Mouse (Mus musculus) midbrain, postnatal 0 days (tissue): Measurements from ENCODE around the gene Tubgcp6. TPM values are rescaled to one million over a fixed set of nuclear protein-coding genes. Genes with fewer than 3 reads are reported as not detected.
A peak's percentile ranks its signal among the peaks of the same experiment; 100 is the strongest.

Experiments
- ATAC-seq: fragments of 200-750 bp; cut with Nextera tagmentation; 2 replicates; pipeline ENCODE4 v1.8.0; 2017; ENCODE audit warnings: moderate number of reproducible peaks, mild to moderate bottlenecking, moderate TSS enrichment, moderate library complexity; ENCODE audit not compliant: low FRiP score
- DNase-seq: peaks from one replicate; pipeline ENCODE4 v3.0.0-alpha.2; 2015; ENCODE audit warnings: low spot score
- H3K27ac ChIP-seq: fragments of 300-500 bp; sonication (generic); 2 replicates; pipeline ENCODE4 v1.5.1; 2014; ENCODE audit warnings: low read depth, mild to moderate bottlenecking, low read length, mixed read lengths
- H3K27me3 ChIP-seq: fragments of 300-500 bp; sonication (generic); 2 replicates; pipeline ENCODE4 v1.6.1; 2014; ENCODE audit warnings: low read length, control low read depth, mixed read lengths; ENCODE audit not compliant: insufficient read depth
- H3K36me3 ChIP-seq: fragments of 300-500 bp; sonication (generic); 2 replicates; pipeline ENCODE4 v1.6.1; 2014; ENCODE audit warnings: low read length, control low read depth, mixed read lengths; ENCODE audit not compliant: insufficient read depth
- H3K4me1 ChIP-seq: fragments of 300-500 bp; sonication (generic); 2 replicates; pipeline ENCODE4 v1.6.1; 2014; ENCODE audit warnings: mild to moderate bottlenecking, control low read depth, antibody characterized with exemption, low read length, mixed read lengths; ENCODE audit not compliant: insufficient read depth
- H3K4me2 ChIP-seq: fragments of 300-500 bp; sonication (generic); 2 replicates; pipeline ENCODE4 v1.6.1; 2014; ENCODE audit warnings: low read depth, mild to moderate bottlenecking, low read length, mixed read lengths; ENCODE audit not compliant: poor library complexity, severe bottlenecking
- H3K4me3 ChIP-seq: fragments of 300-500 bp; sonication (generic); 2 replicates; pipeline ENCODE4 v1.5.1; 2014; ENCODE audit warnings: low read depth, mild to moderate bottlenecking, low read length, moderate library complexity
- H3K9ac ChIP-seq: fragments of 300-500 bp; sonication (generic); replicated peaks from 2 replicates; pipeline ENCODE4 v1.6.1; 2014; ENCODE audit warnings: mild to moderate bottlenecking, low read length, moderate library complexity, mixed read lengths; ENCODE audit not compliant: poor library complexity, severe bottlenecking
- H3K9me3 ChIP-seq: fragments of 300-500 bp; sonication (generic); 2 replicates; pipeline ENCODE4 v1.6.1; 2016; ENCODE audit warnings: low read length, control low read depth
- CTCF ChIP-seq: IDR thresholded peaks from 2 replicates; pipeline ENCODE4 v1.5.1; 2016; ENCODE audit warnings: antibody characterized with exemption, mild to moderate bottlenecking
- WGBS: fragments of 180-500 bp; shearing (Covaris S2); extraction: QIAGEN DNeasy Blood & Tissue Kit; methylation state at CpG from one replicate; pipeline ENCODE4 v1.1.7; 2014; 5-methylcytosine and 5-hydroxymethylcytosine counted together
- polyA plus RNA-seq: library from polyadenylated mRNA; unstranded; fragments of >200 nt; fragmentation: Nextera tagmentation; extraction: Ambion mirVana; gene quantifications from 2 replicates; pipeline ENCODE4 v1.2.1, GENCODE M21; 2015
- total RNA-seq: library from RNA; depleted of rRNA; stranded (reverse); fragments of >200 nt; gene quantifications from 2 replicates; pipeline ENCODE4 v1.2.3, GENCODE M21; 2014

Gene Tubgcp6
- total and polyA plus RNA-seq, 2 experiments from 2014 or later = 11.0 to 46.1 TPM

- no peaks in the 10 kb centered on the region for H3K27me3 ChIP-seq
- peaks cover 25% of the 10 kb centered on the region for H3K4me1 ChIP-seq
- peak; percentile 33; the same call in 1 of the 2 replicates for ATAC-seq
- no peaks in the 10 kb centered on the region for H3K36me3 ChIP-seq
- H3K4me2 ChIP-seq = peak overlapping the region; percentile 93
- WGBS = under 1% methylated on average over 26 of the region's 27 CpGs
- H3K4me3 ChIP-seq = peak overlapping the region; percentile 70
- H3K9me3 ChIP-seq = no peaks in the 10 kb centered on the region
- H3K9ac ChIP-seq = peak overlapping the region; percentile 60
- peak; percentile 20 for TF ChIP-seq CTCF
- DNase-seq = peak; percentile 46
- peak overlapping the region; percentile 55 for H3K27ac ChIP-seq
Measured at GRCm38 (mm10) chr15:89146537-89146936, 23.6 kb upstream of the Tubgcp6 start.

- Histone ChIP-seq H3K27me3 (no peaks in the 10 kb centered on the region), H3K36me3 (no peaks in the 10 kb centered on the region), H3K4me1 (peaks cover 25% of the 10 kb centered on the region), H3K9me3 (no peaks in the 10 kb centered on the region), H3K9ac (peak overlapping the region; percentile 60; the same call in 1 of the 2 replicates), H3K4me3 (peak overlapping the region; percentile 70; the same call in 1 of the 2 replicates), H3K4me2 (peak overlapping the region; percentile 93), H3K27ac (no peak overlapping the region)
- no peak for TF ChIP-seq CTCF
- ATAC-seq = peak; percentile 4; the same call in 1 of the 2 replicates
- 82% methylated on average over 24 of the region's 24 CpGs for WGBS
- DNase-seq = no peak
Measured at GRCm38 (mm10) chr15:89145813-89146350, 23.0 kb upstream of the Tubgcp6 start.

GRCm38 (mm10) chr15:89144965-89145364 is 22.1 kb upstream of the Tubgcp6 start:
- WGBS = 91% methylated on average over 11 of the region's 11 CpGs
- Histone ChIP-seq H3K4me3 (no peak overlapping the region), H3K27me3 (no peaks in the 10 kb centered on the region), H3K27ac (no peak overlapping the region), H3K9me3 (no peaks in the 10 kb centered on the region), H3K4me1 (peaks cover 27% of the 10 kb centered on the region), H3K4me2 (no peak overlapping the region), H3K36me3 (no peaks in the 10 kb centered on the region), H3K9ac (no peak overlapping the region)
- no peak for TF ChIP-seq CTCF
- no peak for ATAC-seq
- DNase-seq = no peak

GRCm38 (mm10) chr15:89143134-89143533 is 20.2 kb upstream of the Tubgcp6 start:
- ATAC-seq = no peak
- no peak for DNase-seq
- Histone ChIP-seq H3K36me3 (no peaks in the 10 kb centered on the region), H3K9me3 (no peaks in the 10 kb centered on the region), H3K9ac (no peak overlapping the region), H3K4me1 (peaks cover 22% of the 10 kb centered on the region), H3K27ac (no peak overlapping the region), H3K4me2 (no peak overlapping the region), H3K27me3 (peaks cover 5% of the 10 kb centered on the region; the same call in 1 of the 2 replicates), H3K4me3 (no peak overlapping the region)
- 89% methylated on average over 2 of the region's 2 CpGs for WGBS
- TF ChIP-seq CTCF = no peak

GRCm38 (mm10) chr15:89141905-89142304 is 19.0 kb upstream of the Tubgcp6 start:
- peaks cover 5% of the 10 kb centered on the region; the same call in 1 of the 2 replicates for H3K27me3 ChIP-seq
- TF ChIP-seq CTCF = no peak
- H3K27ac ChIP-seq = no peak overlapping the region
- ATAC-seq (no peak), DNase-seq (no peak)
- no peaks in the 10 kb centered on the region for H3K9me3 ChIP-seq
- H3K4me2 ChIP-seq = no peak overlapping the region
- H3K4me1 ChIP-seq = peaks cover 14% of the 10 kb centered on the region; the same call in 1 of the 2 replicates
- WGBS = 72% methylated on average over 4 of the region's 4 CpGs
- no peak overlapping the region for H3K9ac ChIP-seq
- H3K4me3 ChIP-seq = no peak overlapping the region
- H3K36me3 ChIP-seq = no peaks in the 10 kb centered on the region

- Histone ChIP-seq H3K36me3 (no peaks in the 10 kb centered on the region), H3K9ac (no peak overlapping the region), H3K4me2 (no peak overlapping the region), H3K4me1 (peaks cover 11% of the 10 kb centered on the region; the same call in 1 of the 2 replicates), H3K27ac (no peak overlapping the region), H3K27me3 (peaks cover 5% of the 10 kb centered on the region; the same call in 1 of the 2 replicates), H3K4me3 (no peak overlapping the region), H3K9me3 (no peaks in the 10 kb centered on the region)
- TF ChIP-seq CTCF = no peak
- DNase-seq (no peak), ATAC-seq (no peak)
- WGBS = 28% methylated on average over 5 of the region's 5 CpGs
Measured at GRCm38 (mm10) chr15:89141443-89141842, 18.5 kb upstream of the Tubgcp6 start.
